Mouse (Mus musculus): ENCODE results near the gene 1700029P11Rik.

- TF ChIP-seq CTCF (conservative IDR thresholded peaks at IDR 0.05; ENCODE audit: insufficient read depth, insufficient read length, low read depth, low read length) (no peak), POLR2A (IDR thresholded peaks at IDR 0.05; ENCODE audit: low read depth, low read length) (no peak)
Observed at GRCm38 (mm10) chr15:81985267-81986161, 5.2 kb downstream of the 1700029P11Rik start.
